Mouse (Mus musculus) testis, adult 2 months (tissue): ENCODE results near the gene Pcyt2. TPM values are rescaled to one million over a fixed set of nuclear protein-coding genes. Genes with fewer than 3 reads are reported as not detected.
A peak's percentile ranks its signal among the peaks of the same experiment; 100 is the strongest.

Experiments
- H3K27ac ChIP-seq: fragments of 200-500 bp; 2 replicates; pipeline ENCODE4 v1.5.1; 2012; ENCODE audit warnings: low read depth, low read length; ENCODE audit not compliant: control insufficient read depth, insufficient read depth
- H3K27me3 ChIP-seq: fragments of 200-500 bp; 2 replicates; pipeline ENCODE4 v1.6.1; 2012; ENCODE audit warnings: mild to moderate bottlenecking, low read length, moderate library complexity; ENCODE audit not compliant: control insufficient read depth, insufficient read depth
- H3K36me3 ChIP-seq: fragments of 200-500 bp; 2 replicates; pipeline ENCODE4 v1.6.1; 2012; ENCODE audit warnings: mild to moderate bottlenecking, low read length; ENCODE audit not compliant: control insufficient read depth, insufficient read depth
- H3K4me1 ChIP-seq: fragments of 200-500 bp; 2 replicates; pipeline ENCODE4 v1.6.1; 2012; ENCODE audit warnings: low read length; ENCODE audit not compliant: control insufficient read depth, insufficient read depth
- H3K4me3 ChIP-seq: fragments of 200-500 bp; 2 replicates; pipeline ENCODE4 v1.5.1; 2012; ENCODE audit warnings: low read depth, mild to moderate bottlenecking, low read length, moderate library complexity, mixed read lengths; ENCODE audit not compliant: control insufficient read depth
- CTCF ChIP-seq: fragments of 200-500 bp; IDR thresholded peaks from 2 replicates; pipeline ENCODE4 v1.5.1; 2012; ENCODE audit warnings: low read depth, mild to moderate bottlenecking, inconsistent platforms, low read length, moderate library complexity; ENCODE audit not compliant: control insufficient read depth, insufficient read depth, insufficient replicate concordance
- POLR2A ChIP-seq: fragments of 200-500 bp; IDR thresholded peaks from 2 replicates; pipeline ENCODE4 v1.6.1; 2012; ENCODE audit warnings: low read depth, mild to moderate bottlenecking, inconsistent platforms, low read length, moderate library complexity; ENCODE audit not compliant: control insufficient read depth
- polyA plus RNA-seq: library from polyadenylated mRNA; depleted of rRNA; stranded (reverse); fragments of >200 nt; gene quantifications from 2 replicates; pipeline ENCODE4 v1.2.3, GENCODE M21; 2012

Pcyt2 gene
- polyA plus RNA-seq, 1 experiment = 106 TPM

GRCm38 (mm10) chr11:120629341-120629730 is 11.6 kb upstream of the Pcyt2 start:
- Histone ChIP-seq H3K27ac (peak overlapping the region; percentile 62), H3K4me1 (peaks cover 23% of the 10 kb centered on the region), H3K4me3 (no peak overlapping the region), H3K36me3 (no peaks in the 10 kb centered on the region), H3K27me3 (no peaks in the 10 kb centered on the region)
- TF ChIP-seq CTCF = no peak
- no peak for TF ChIP-seq POLR2A

GRCm38 (mm10) chr11:120628601-120629340 is 11.0 kb upstream of the Pcyt2 start:
- H3K36me3 ChIP-seq = no peaks in the 10 kb centered on the region
- H3K27me3 ChIP-seq = no peaks in the 10 kb centered on the region
- H3K27ac ChIP-seq = no peak overlapping the region
- no peak overlapping the region for H3K4me3 ChIP-seq
- H3K4me1 ChIP-seq = peaks cover 17% of the 10 kb centered on the region
- TF ChIP-seq POLR2A (no peak), CTCF (no peak)

- Histone ChIP-seq H3K4me1 (peaks cover 15% of the 10 kb centered on the region), H3K36me3 (no peaks in the 10 kb centered on the region), H3K27ac (no peak overlapping the region), H3K4me3 (no peak overlapping the region), H3K27me3 (no peaks in the 10 kb centered on the region)
- no peak for TF ChIP-seq POLR2A
These were observed 9.9 kb upstream of the Pcyt2 start for GRCm38 (mm10) chr11:120627468-120628300.

GRCm38 (mm10) chr11:120626785-120627467 is 9.2 kb upstream of the Pcyt2 start:
- Histone ChIP-seq H3K36me3 (no peaks in the 10 kb centered on the region), H3K27ac (no peak overlapping the region), H3K27me3 (no peaks in the 10 kb centered on the region), H3K4me3 (no peak overlapping the region), H3K4me1 (peaks cover 8% of the 10 kb centered on the region)
- no peak for TF ChIP-seq CTCF
- TF ChIP-seq POLR2A = no peak

- Histone ChIP-seq H3K27me3 (no peaks in the 10 kb centered on the region), H3K36me3 (no peaks in the 10 kb centered on the region), H3K4me1 (peaks cover 8% of the 10 kb centered on the region), H3K4me3 (peak within 1 kb of the TSS; percentile 82), H3K27ac (peak within 1 kb of the TSS; percentile 21; the same call in 1 of the 2 replicates)
- TF ChIP-seq POLR2A (no peak), CTCF (no peak)
These were observed 7.5 kb upstream of the Pcyt2 start, which contains the start of gene Sirt7 for GRCm38 (mm10) chr11:120625152-120625775. Gene Sirt7 (minus strand): TSS chr11:120625240.

GRCm38 (mm10) chr11:120624680-120625111 is 7.0 kb upstream of the Pcyt2 start:
- Histone ChIP-seq H3K36me3 (no peaks in the 10 kb centered on the region), H3K27me3 (no peaks in the 10 kb centered on the region), H3K27ac (peak overlapping the region; percentile 21; the same call in 1 of the 2 replicates), H3K4me3 (peak overlapping the region; percentile 82), H3K4me1 (peaks cover 8% of the 10 kb centered on the region)
- TF ChIP-seq CTCF (no peak), POLR2A (peak; percentile 53; the same call in 1 of the 2 replicates)
